Mouse (Mus musculus) intestine, embryonic 14.5 days (tissue): Measurements from ENCODE around the gene Hsf5. TPM values are rescaled to one million over a fixed set of nuclear protein-coding genes. Genes with fewer than 3 reads are reported as not detected.

ENCODE experiments used
- ATAC-seq: fragments of 200-750 bp; cut with Nextera tagmentation; replicated peaks from 2 replicates; pipeline ENCODE4 v1.8.0; 2017; ENCODE audit warnings: low read depth, moderate number of reproducible peaks, moderate TSS enrichment, moderate library complexity; ENCODE audit not compliant: low FRiP score, low TSS enrichment
- DNase-seq: peaks from one replicate; pipeline ENCODE4 v3.0.0-alpha.2; 2018; ENCODE audit warnings: low spot score
- H3K27ac ChIP-seq: fragments of 300-500 bp; sonication (generic); 2 replicates; pipeline ENCODE4 v1.5.1; 2014; ENCODE audit warnings: low read depth, mild to moderate bottlenecking, control low read depth
- H3K27me3 ChIP-seq: fragments of 300-500 bp; sonication (generic); replicated peaks from 2 replicates; pipeline ENCODE4 v1.6.1; 2014; ENCODE audit warnings: low read length, control low read depth; ENCODE audit not compliant: control insufficient read depth, insufficient read depth
- H3K36me3 ChIP-seq: fragments of 300-500 bp; sonication (generic); 2 replicates; pipeline ENCODE4 v1.6.1; 2014; ENCODE audit warnings: low read length, control low read depth; ENCODE audit not compliant: control insufficient read depth, insufficient read depth
- H3K4me1 ChIP-seq: fragments of 300-500 bp; sonication (generic); replicated peaks from 2 replicates; pipeline ENCODE4 v1.6.1; 2014; ENCODE audit warnings: low read length, control low read depth, mixed read lengths; ENCODE audit not compliant: control insufficient read depth, insufficient read depth
- H3K4me2 ChIP-seq: fragments of 300-500 bp; sonication (generic); 2 replicates; pipeline ENCODE4 v1.6.1; 2014; ENCODE audit warnings: low read length
- H3K4me3 ChIP-seq: fragments of 300-500 bp; sonication (generic); 2 replicates; pipeline ENCODE4 v1.5.1; 2014; ENCODE audit warnings: low read depth, low read length, control low read depth, mixed read lengths
- H3K9ac ChIP-seq: fragments of 300-500 bp; sonication (generic); 2 replicates; pipeline ENCODE4 v1.6.1; 2014; ENCODE audit warnings: mild to moderate bottlenecking, low read length
- H3K9me3 ChIP-seq: fragments of 300-500 bp; sonication (generic); 2 replicates; pipeline ENCODE4 v1.6.1; 2016; ENCODE audit warnings: low read length, control low read depth; ENCODE audit not compliant: control insufficient read depth
- WGBS: fragments of 180-500 bp; shearing (Covaris S2); extraction: QIAGEN DNeasy Blood & Tissue Kit; methylation state at CpG from one replicate; pipeline ENCODE4 v1.1.7; 2014; 5-methylcytosine and 5-hydroxymethylcytosine counted together
- polyA plus RNA-seq: library from polyadenylated mRNA; unstranded; fragments of >200 nt; fragmentation: Nextera tagmentation; extraction: Ambion mirVana; gene quantifications from 2 replicates; pipeline ENCODE4 v1.2.1, GENCODE M21; 2014

Hsf5 gene
- polyA plus RNA-seq, 1 experiment from 2014 or later, result 0.38 TPM

GRCm38 (mm10) chr11:87666256-87667035 lies 49.5 kb downstream of the Hsf5 start:
- Histone ChIP-seq H3K9me3 (no peaks in the 10 kb centered on the region), H3K9ac (peak overlapping the region; percentile 39), H3K36me3 (no peaks in the 10 kb centered on the region), H3K27ac (no peak overlapping the region), H3K4me2 (peak overlapping the region; percentile 35), H3K27me3 (no peaks in the 10 kb centered on the region; the same call in 1 of the 2 replicates), H3K4me3 (peak overlapping the region; percentile 31), H3K4me1 (no peaks in the 10 kb centered on the region)
- no peak for ATAC-seq
- DNase-seq, result no peak
- WGBS, result 63% methylated on average over 12 of the region's 12 CpGs

GRCm38 (mm10) chr11:87667107-87668090 lies 50.4 kb downstream of the Hsf5 start:
- peak overlapping the region; percentile 35 for H3K4me2 ChIP-seq
- ATAC-seq (no peak), DNase-seq (no peak)
- no peak overlapping the region for H3K27ac ChIP-seq
- H3K9ac ChIP-seq, result no peak overlapping the region
- no peaks in the 10 kb centered on the region for H3K36me3 ChIP-seq
- H3K9me3 ChIP-seq, result no peaks in the 10 kb centered on the region
- no peaks in the 10 kb centered on the region for H3K4me1 ChIP-seq
- H3K27me3 ChIP-seq, result no peaks in the 10 kb centered on the region; the same call in 1 of the 2 replicates
- WGBS, result 57% methylated on average over 4 of the region's 4 CpGs
- 0 out of 2 replicates have a peak overlapping the region, but pooled peaks have one; percentile 31 for H3K4me3 ChIP-seq

GRCm38 (mm10) chr11:87673282-87673681 lies 56.3 kb downstream of the Hsf5 start:
- ATAC-seq (no peak), DNase-seq (no peak)
- no peak overlapping the region for H3K27ac ChIP-seq
- 98% methylated on average over 1 of the region's 1 CpGs for WGBS
- no peak overlapping the region for H3K4me3 ChIP-seq
- no peaks in the 10 kb centered on the region for H3K9me3 ChIP-seq
- no peak overlapping the region for H3K9ac ChIP-seq
- H3K4me1 ChIP-seq, result no peaks in the 10 kb centered on the region
- no peak overlapping the region for H3K4me2 ChIP-seq
- no peaks in the 10 kb centered on the region for H3K36me3 ChIP-seq
- no peaks in the 10 kb centered on the region for H3K27me3 ChIP-seq

- no peaks in the 10 kb centered on the region for H3K4me1 ChIP-seq
- WGBS, result 79% methylated on average over 6 of the region's 6 CpGs
Observed at GRCm38 (mm10) chr11:87675606-87676005, 58.6 kb downstream of the Hsf5 start.

GRCm38 (mm10) chr11:87677756-87678155 lies 60.8 kb downstream of the Hsf5 start:
- DNase-seq, result no peak
- Histone ChIP-seq H3K9ac (no peak overlapping the region), H3K36me3 (no peaks in the 10 kb centered on the region), H3K4me2 (no peak overlapping the region), H3K9me3 (no peaks in the 10 kb centered on the region), H3K4me1 (no peaks in the 10 kb centered on the region), H3K27ac (no peak overlapping the region), H3K27me3 (no peaks in the 10 kb centered on the region), H3K4me3 (no peak overlapping the region)
- 71% methylated on average over 5 of the region's 5 CpGs for WGBS
- no peak for ATAC-seq

More at GRCm38 (mm10) chr11:87675606-87676005, 58.6 kb downstream of the Hsf5 start:
- H3K27me3 ChIP-seq, result no peaks in the 10 kb centered on the region
- DNase-seq (no peak), ATAC-seq (no peak)
- H3K4me2 ChIP-seq, result no peak overlapping the region
- no peak overlapping the region for H3K9ac ChIP-seq
- no peaks in the 10 kb centered on the region for H3K9me3 ChIP-seq
- H3K36me3 ChIP-seq, result no peaks in the 10 kb centered on the region
- no peak overlapping the region for H3K27ac ChIP-seq
- H3K4me3 ChIP-seq, result no peak overlapping the region

GRCm38 (mm10) chr11:87678545-87678944 lies 61.6 kb downstream of the Hsf5 start:
- ATAC-seq (no peak), DNase-seq (no peak)
- 79% methylated on average over 4 of the region's 4 CpGs for whole genome bisulfite sequencing
- no peak overlapping the region for H3K4me3 ChIP-seq
- no peaks in the 10 kb centered on the region for H3K36me3 ChIP-seq
- no peak overlapping the region for H3K27ac ChIP-seq
- no peak overlapping the region for H3K9ac ChIP-seq
- H3K4me2 ChIP-seq, result no peak overlapping the region
- H3K9me3 ChIP-seq, result no peaks in the 10 kb centered on the region
- H3K27me3 ChIP-seq, result no peaks in the 10 kb centered on the region
- no peaks in the 10 kb centered on the region for H3K4me1 ChIP-seq

GRCm38 (mm10) chr11:87678976-87679375 lies 62.0 kb downstream of the Hsf5 start:
- 90% methylated on average over 7 of the region's 7 CpGs for WGBS
- no peaks in the 10 kb centered on the region for H3K27me3 ChIP-seq
- H3K4me2 ChIP-seq, result no peak overlapping the region
- no peak overlapping the region for H3K9ac ChIP-seq
- H3K4me1 ChIP-seq, result no peaks in the 10 kb centered on the region
- no peak overlapping the region for H3K27ac ChIP-seq
- ATAC-seq, result no peak
- DNase-seq, result no peak
- no peaks in the 10 kb centered on the region for H3K36me3 ChIP-seq
- no peaks in the 10 kb centered on the region for H3K9me3 ChIP-seq
- no peak overlapping the region for H3K4me3 ChIP-seq

- Histone ChIP-seq H3K4me3 (no peak overlapping the region), H3K27me3 (no peaks in the 10 kb centered on the region), H3K9me3 (no peaks in the 10 kb centered on the region), H3K27ac (no peak overlapping the region), H3K9ac (no peak overlapping the region), H3K4me1 (no peaks in the 10 kb centered on the region), H3K4me2 (no peak overlapping the region), H3K36me3 (no peaks in the 10 kb centered on the region)
- 72% methylated on average over 9 of the region's 9 CpGs for WGBS
- DNase-seq, result no peak
- no peak for ATAC-seq
Observed at GRCm38 (mm10) chr11:87680786-87681185, 63.8 kb downstream of the Hsf5 start.
